Mouse (Mus musculus) lung, postnatal 0 days (tissue): Measurements from ENCODE around the gene Mettl14. TPM values are rescaled to one million over a fixed set of nuclear protein-coding genes. Genes with fewer than 3 reads are reported as not detected.

ENCODE experiments used
- ATAC-seq: fragments of 200-750 bp; cut with Nextera tagmentation; 2 replicates; pipeline ENCODE4 v1.8.0; 2017; ENCODE audit warnings: moderate library complexity
- DNase-seq: peaks from one replicate; pipeline ENCODE4 v3.0.0-alpha.2; 2016; ENCODE audit warnings: low spot score
- H3K27ac ChIP-seq: fragments of 300-500 bp; sonication (generic); 2 replicates; pipeline ENCODE4 v1.5.1; 2014; ENCODE audit warnings: antibody characterized with exemption, mild to moderate bottlenecking, low read length, mixed read lengths
- H3K27me3 ChIP-seq: fragments of 300-500 bp; sonication (generic); replicated peaks from 2 replicates; pipeline ENCODE4 v1.6.1; 2014; ENCODE audit warnings: low read length, mixed read lengths; ENCODE audit not compliant: insufficient read depth
- H3K36me3 ChIP-seq: fragments of 300-500 bp; sonication (generic); 2 replicates; pipeline ENCODE4 v1.6.1; 2014; ENCODE audit warnings: low read length, mixed read lengths; ENCODE audit not compliant: insufficient read depth
- H3K4me1 ChIP-seq: fragments of 300-500 bp; sonication (generic); 2 replicates; pipeline ENCODE4 v1.6.1; 2014; ENCODE audit warnings: antibody characterized with exemption, low read depth, low read length, mixed read lengths; ENCODE audit not compliant: insufficient read depth
- H3K4me2 ChIP-seq: fragments of 300-500 bp; sonication (generic); replicated peaks from 2 replicates; pipeline ENCODE4 v1.6.1; 2014; ENCODE audit warnings: low read depth, mild to moderate bottlenecking, low read length, moderate library complexity, mixed read lengths
- H3K4me3 ChIP-seq: fragments of 300-500 bp; sonication (generic); 2 replicates; pipeline ENCODE4 v1.5.1; 2014; ENCODE audit warnings: low read depth, low read length
- H3K9ac ChIP-seq: fragments of 300-500 bp; sonication (generic); replicated peaks from 2 replicates; pipeline ENCODE4 v1.6.1; 2014; ENCODE audit warnings: low read depth, mild to moderate bottlenecking
- H3K9me3 ChIP-seq: fragments of 300-500 bp; sonication (generic); 2 replicates; pipeline ENCODE4 v1.6.1; 2016; ENCODE audit warnings: low read length, mixed read lengths
- CTCF ChIP-seq: IDR thresholded peaks from 2 replicates; pipeline ENCODE4 v1.5.1; 2016; ENCODE audit warnings: antibody characterized with exemption, mild to moderate bottlenecking
- EP300 ChIP-seq: IDR thresholded peaks from 2 replicates; pipeline ENCODE4 v1.6.1; 2016; ENCODE audit warnings: antibody characterized with exemption, mild to moderate bottlenecking, control low read depth
- WGBS: fragments of 180-500 bp; shearing (Covaris S2); extraction: QIAGEN DNeasy Blood & Tissue Kit; methylation state at CpG from one replicate; pipeline ENCODE4 v1.1.7; 2014; 5-methylcytosine and 5-hydroxymethylcytosine counted together
- polyA plus RNA-seq: library from polyadenylated mRNA; unstranded; fragments of >200 nt; fragmentation: Nextera tagmentation; extraction: Ambion mirVana; gene quantifications from 2 replicates; pipeline ENCODE4 v1.2.1, GENCODE M21; 2015

Mettl14 gene
- polyA plus RNA-seq, 1 experiment from 2014 or later, result 11.5 TPM

DNA sequence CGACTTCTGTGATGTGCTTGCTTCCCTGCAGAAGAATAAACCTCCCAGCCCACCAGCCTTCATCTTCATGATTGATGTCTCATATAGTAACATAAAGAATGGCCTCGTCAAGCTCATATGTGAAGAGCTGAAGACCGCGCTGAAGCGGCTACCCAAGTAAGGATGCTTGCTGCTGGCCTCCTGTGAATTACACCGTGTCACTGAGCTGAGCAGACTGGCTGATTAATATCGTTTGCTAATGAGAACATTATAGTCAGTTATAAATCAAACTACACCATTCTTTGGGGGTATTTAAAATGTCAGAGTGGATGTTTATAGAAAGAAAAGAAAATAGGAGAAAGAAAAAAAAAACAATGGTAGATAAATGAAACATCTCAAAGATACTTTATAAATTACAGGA, 49.5 kb downstream of the Mettl14 start:
- DNase-seq, result no peak
- H3K36me3 ChIP-seq, result no peaks in the 10 kb centered on the region
- no peaks in the 10 kb centered on the region for H3K9me3 ChIP-seq
- no peaks in the 10 kb centered on the region for H3K27me3 ChIP-seq
- no peak overlapping the region for H3K27ac ChIP-seq
- no peak overlapping the region for H3K9ac ChIP-seq
- no peak for ATAC-seq
- peaks cover 8% of the 10 kb centered on the region; the same call in 1 of the 2 replicates for H3K4me1 ChIP-seq
- 67% methylated on average over 7 of the region's 7 CpGs for WGBS
- no peak for TF ChIP-seq CTCF
- no peak for TF ChIP-seq EP300
- H3K4me2 ChIP-seq, result no peak overlapping the region
- no peak overlapping the region for H3K4me3 ChIP-seq

GRCm38 (mm10) chr3:123335480-123335879, 50.4 kb downstream of the Mettl14 start:
- H3K9me3 ChIP-seq, result no peaks in the 10 kb centered on the region
- ATAC-seq (peak; percentile 67), DNase-seq (peak; percentile 85)
- no peak overlapping the region for H3K4me2 ChIP-seq
- no peak overlapping the region for H3K4me3 ChIP-seq
- peaks cover 8% of the 10 kb centered on the region; the same call in 1 of the 2 replicates for H3K4me1 ChIP-seq
- 18% methylated on average over 3 of the region's 3 CpGs for WGBS
- no peak overlapping the region for H3K9ac ChIP-seq
- TF ChIP-seq CTCF (no peak), EP300 (peak; percentile 45)
- H3K27me3 ChIP-seq, result no peaks in the 10 kb centered on the region
- H3K27ac ChIP-seq, result no peak overlapping the region
- no peaks in the 10 kb centered on the region for H3K36me3 ChIP-seq

DNA sequence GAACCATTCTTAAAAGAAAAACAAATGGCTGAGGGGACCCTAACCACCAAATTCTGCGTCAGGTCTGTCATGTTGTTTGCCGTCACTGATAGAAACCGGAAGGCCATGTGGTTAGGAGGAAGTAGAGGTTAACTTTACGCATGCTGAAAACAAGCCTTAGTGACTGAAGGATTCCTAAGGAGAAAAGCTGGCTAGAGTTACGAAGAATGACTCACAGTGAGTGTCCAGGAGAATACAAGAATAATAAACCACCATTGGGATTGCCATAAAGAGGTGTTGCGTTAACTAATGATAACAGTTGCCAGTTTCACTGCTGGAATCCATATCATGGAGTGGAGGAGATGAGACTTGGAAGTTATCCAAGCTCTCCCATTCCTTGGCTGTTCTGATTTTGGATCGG, 51.0 kb downstream of the Mettl14 start:
- ATAC-seq (peak; percentile 63), DNase-seq (peak; percentile 82)
- peaks cover 8% of the 10 kb centered on the region; the same call in 1 of the 2 replicates for H3K4me1 ChIP-seq
- WGBS, result 40% methylated on average over 7 of the region's 7 CpGs
- H3K36me3 ChIP-seq, result no peaks in the 10 kb centered on the region
- H3K27me3 ChIP-seq, result no peaks in the 10 kb centered on the region
- TF ChIP-seq EP300, result no peak
- no peak for TF ChIP-seq CTCF
- H3K9ac ChIP-seq, result no peak overlapping the region
- H3K27ac ChIP-seq, result 0 out of 2 replicates have a peak overlapping the region, but pooled peaks have one; percentile 2
- H3K4me3 ChIP-seq, result no peak overlapping the region
- H3K9me3 ChIP-seq, result no peaks in the 10 kb centered on the region
- H3K4me2 ChIP-seq, result no peak overlapping the region

GRCm38 (mm10) chr3:123333055-123333424, 52.9 kb downstream of the Mettl14 start:
- Histone ChIP-seq H3K4me2 (no peak overlapping the region), H3K27ac (peak overlapping the region; percentile 47; the same call in 1 of the 2 replicates), H3K36me3 (no peaks in the 10 kb centered on the region), H3K4me1 (peaks cover 8% of the 10 kb centered on the region; the same call in 1 of the 2 replicates), H3K27me3 (no peaks in the 10 kb centered on the region), H3K9ac (no peak overlapping the region), H3K9me3 (no peaks in the 10 kb centered on the region), H3K4me3 (no peak overlapping the region)
- TF ChIP-seq EP300, result peak; percentile 58
- no peak for TF ChIP-seq CTCF
- ATAC-seq (peak; percentile 84), DNase-seq (peak; percentile 87)
- WGBS, result 9% methylated on average over 4 of the region's 4 CpGs

- Histone ChIP-seq H3K9me3 (no peaks in the 10 kb centered on the region), H3K27me3 (no peaks in the 10 kb centered on the region), H3K4me2 (no peak overlapping the region), H3K4me3 (no peak overlapping the region), H3K27ac (peak overlapping the region; percentile 47; the same call in 1 of the 2 replicates), H3K36me3 (no peaks in the 10 kb centered on the region), H3K9ac (no peak overlapping the region), H3K4me1 (peaks cover 8% of the 10 kb centered on the region; the same call in 1 of the 2 replicates)
- peak; percentile 62 for DNase-seq
- 50% methylated on average over 2 of the region's 2 CpGs for WGBS
- TF ChIP-seq EP300 (no peak), CTCF (no peak)
- ATAC-seq, result peak; percentile 67
Observed at GRCm38 (mm10) chr3:123332330-123333054, 53.4 kb downstream of the Mettl14 start.

- Histone ChIP-seq H3K4me2 (no peak overlapping the region), H3K4me3 (no peak overlapping the region), H3K9ac (no peak overlapping the region), H3K4me1 (peaks cover 8% of the 10 kb centered on the region; the same call in 1 of the 2 replicates), H3K27ac (no peak overlapping the region), H3K36me3 (no peaks in the 10 kb centered on the region), H3K27me3 (no peaks in the 10 kb centered on the region), H3K9me3 (no peaks in the 10 kb centered on the region)
- 85% methylated on average over 4 of the region's 4 CpGs for WGBS
- ATAC-seq (no peak), DNase-seq (no peak)
- TF ChIP-seq CTCF, result no peak
- no peak for TF ChIP-seq EP300
Observed at GRCm38 (mm10) chr3:123330221-123330620, 55.7 kb downstream of the Mettl14 start.
